8 mouse cellular contexts compared by ENCODE assay signal in the genomic region with DNA sequence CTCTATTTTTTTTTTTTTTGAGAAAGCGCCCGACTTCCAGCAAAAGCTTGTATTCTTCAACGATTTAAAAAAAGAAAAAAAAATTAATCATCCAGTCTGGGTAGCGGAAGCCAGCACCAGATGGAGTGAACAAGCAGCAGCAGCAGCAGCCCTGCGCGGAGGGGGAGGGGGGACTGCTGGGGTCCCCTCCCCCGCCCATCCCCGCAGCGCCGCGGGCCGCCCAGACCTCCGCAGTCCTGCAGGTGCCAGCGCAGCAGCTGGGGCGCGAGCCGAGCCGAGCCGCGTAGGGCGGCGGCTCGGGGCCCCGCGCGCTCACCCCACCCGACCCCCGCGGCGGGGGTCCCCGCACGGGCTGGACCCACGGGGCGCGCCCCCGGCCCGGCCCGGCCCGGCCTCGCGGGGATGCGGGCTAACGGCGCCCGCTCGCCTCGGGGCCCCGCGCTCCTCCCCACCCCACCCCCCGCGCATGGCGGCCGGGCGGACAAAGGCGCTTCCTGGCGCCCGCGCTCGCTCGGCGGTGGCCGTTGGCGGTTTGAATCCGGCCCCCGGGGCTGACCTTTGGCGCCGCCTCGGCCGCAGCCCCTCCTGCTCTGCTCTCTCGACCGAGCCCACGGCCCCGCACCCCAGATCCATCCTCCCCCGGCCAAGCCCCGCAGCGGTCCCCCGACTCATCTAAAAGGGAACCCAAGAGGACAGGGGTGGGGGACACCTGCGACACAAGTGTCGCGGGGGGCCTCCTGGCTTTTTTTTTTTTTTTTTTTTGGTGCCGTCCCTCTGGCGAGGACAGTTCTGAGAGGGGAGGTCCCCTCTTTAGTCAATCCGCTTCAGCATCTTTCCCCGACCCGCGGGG. TPM values are rescaled to one million over a fixed set of nuclear protein-coding genes. Genes with fewer than 3 reads are reported as not detected.
DNase-seq lines count a peak whose midpoint lies in the region; ATAC-seq and TF ChIP-seq lines count a peak whose summit lies in the region.

No protein-coding gene starts in this region.

- H3K4me2 ChIP-seq in kidney, embryonic 14.5 days (replicated peaks; ENCODE audit: low read depth, low read length), result peak overlapping the region; percentile 58
- peak overlapping the region; percentile 85 for H3K4me2 ChIP-seq in liver, embryonic 14.5 days (ENCODE audit: low read depth)
- peak overlapping the region; percentile 78 for H3K4me2 ChIP-seq in stomach, postnatal 0 days (replicated peaks; ENCODE audit: low read depth)

- peak; percentile 84 for DNase-seq in A20 (ENCODE audit: low read depth, low spot score)
- DNase-seq in adrenal gland, adult 18-20 months (ENCODE audit: low spot score in 2 of 2), result peak; percentile 65 to 71
- DNase-seq in embryonic facial prominence, embryonic 10.5 days (ENCODE audit: low spot score), result peak; percentile 87
- DNase-seq in heart, adult 9 months (ENCODE audit: low spot score in 2 of 2), result peak; percentile 52 to 72
- DNase-seq in liver, embryonic 14.5 days (ENCODE audit: low read depth in 3 of 3, low spot score in 3 of 3), result peak in 1 of 3 experiments; percentile 39
- DNase-seq in neural tube, embryonic 10.5 days (ENCODE audit: extremely low spot score, low spot score), result peak; percentile 77
- DNase-seq in stomach, postnatal 0 days (ENCODE audit: low spot score), result peak; percentile 78

- whole genome bisulfite sequencing in embryonic facial prominence, embryonic 10.5 days, result under 1% methylated on average over 77 of the region's 86 CpGs
- 1% methylated on average over 64 of the region's 86 CpGs for WGBS in kidney, embryonic 14.5 days
- WGBS in liver, embryonic 14.5 days (ENCODE audit: insufficient replicate concordance), result under 1% methylated on average over 54 of the region's 86 CpGs
- WGBS in stomach, postnatal 0 days, result under 1% methylated on average over 33 of the region's 86 CpGs

- H3K36me3 ChIP-seq in embryonic facial prominence, embryonic 10.5 days (replicated peaks), result peaks cover 31% of the 10 kb centered on the region
- peaks cover 10% of the 10 kb centered on the region; the same call in 1 of the 2 replicates for H3K36me3 ChIP-seq in kidney, embryonic 14.5 days (ENCODE audit: control insufficient read depth, insufficient read depth, low read length)
- H3K36me3 ChIP-seq in liver, embryonic 14.5 days (replicated peaks; ENCODE audit: control insufficient read depth, insufficient read depth, low read depth), result peaks cover 13% of the 10 kb centered on the region
- 0 out of 2 replicates have a peak, but pooled peaks cover 2% of the 10 kb centered on the region for H3K36me3 ChIP-seq in stomach, postnatal 0 days (ENCODE audit: control insufficient read depth, insufficient read depth, low read length)

- peak overlapping the region; percentile 92 for H3K4me3 ChIP-seq in embryonic facial prominence, embryonic 10.5 days
- H3K4me3 ChIP-seq in kidney, embryonic 14.5 days (ENCODE audit: low read length), result peak overlapping the region; percentile 97
- H3K4me3 ChIP-seq in liver, embryonic 14.5 days (ENCODE audit: insufficient read depth in 1 of 2, low read depth in 2 of 2, low read length in 2 of 2), result peak overlapping the region; percentile 98 to 99
- peak overlapping the region; percentile 97 for H3K4me3 ChIP-seq in stomach, postnatal 0 days (ENCODE audit: low read depth, low read length)

- peak; percentile 75 for ATAC-seq in kidney, embryonic 14.5 days (ENCODE audit: low FRiP score, low TSS enrichment)
- peak; percentile 53 for ATAC-seq in liver, embryonic 14.5 days (ENCODE audit: insufficient read depth)
- peak; percentile 73 for ATAC-seq in stomach, postnatal 0 days (ENCODE audit: low FRiP score, low TSS enrichment)

- peak overlapping the region; percentile 100 for H3K27ac ChIP-seq in embryonic facial prominence, embryonic 10.5 days (replicated peaks)
- peak overlapping the region; percentile 98 for H3K27ac ChIP-seq in kidney, embryonic 14.5 days (ENCODE audit: low read depth, low read length)
- H3K27ac ChIP-seq in liver, embryonic 14.5 days, result peak overlapping the region; percentile 92
- peak overlapping the region; percentile 96 for H3K27ac ChIP-seq in stomach, postnatal 0 days (replicated peaks)

- no peaks in the 10 kb centered on the region for H3K9me3 ChIP-seq in embryonic facial prominence, embryonic 10.5 days
- no peaks in the 10 kb centered on the region for H3K9me3 ChIP-seq in kidney, embryonic 14.5 days (ENCODE audit: control insufficient read depth, low read length)
- no peaks in the 10 kb centered on the region for H3K9me3 ChIP-seq in liver, embryonic 14.5 days (ENCODE audit: control insufficient read depth, low read length)
- H3K9me3 ChIP-seq in stomach, postnatal 0 days (ENCODE audit: control insufficient read depth, low read length), result no peaks in the 10 kb centered on the region

- H3K9ac ChIP-seq in kidney, embryonic 14.5 days (ENCODE audit: low read depth, low read length), result peak overlapping the region; percentile 98
- H3K9ac ChIP-seq in liver, embryonic 14.5 days (replicated peaks), result peak overlapping the region; percentile 99
- peak overlapping the region; percentile 96 for H3K9ac ChIP-seq in stomach, postnatal 0 days (ENCODE audit: low read length)

- peaks cover 47% of the 10 kb centered on the region for H3K4me1 ChIP-seq in embryonic facial prominence, embryonic 10.5 days
- peaks cover 34% of the 10 kb centered on the region for H3K4me1 ChIP-seq in kidney, embryonic 14.5 days (ENCODE audit: control insufficient read depth, insufficient read depth, low read length)
- H3K4me1 ChIP-seq in liver, embryonic 14.5 days (replicated peaks; ENCODE audit: control insufficient read depth in 2 of 2, insufficient read depth in 2 of 2, low read length in 1 of 2), result peaks cover 31 to 34% of the 10 kb centered on the region in 2 experiments
- H3K4me1 ChIP-seq in stomach, postnatal 0 days (replicated peaks; ENCODE audit: control insufficient read depth, insufficient read depth), result no peaks in the 10 kb centered on the region; the same call in 1 of the 2 replicates

- TF ChIP-seq CTCF in liver, embryonic 14.5 days (IDR thresholded peaks at IDR 0.05; ENCODE audit: low read depth), result no peak
- TF ChIP-seq CTCF in stomach, postnatal 0 days (IDR thresholded peaks at IDR 0.05; ENCODE audit: low read depth), result no peak

- no peak for TF ChIP-seq EP300 in liver, embryonic 14.5 days (IDR thresholded peaks at IDR 0.05; ENCODE audit: low read depth)
- no peak for TF ChIP-seq EP300 in stomach, postnatal 0 days (optimal IDR thresholded peaks at IDR 0.05)

- H3K27me3 ChIP-seq in embryonic facial prominence, embryonic 10.5 days (replicated peaks; ENCODE audit: low read depth, poor library complexity, severe bottlenecking), result 0 out of 2 replicates have a peak, but pooled peaks cover 7% of the 10 kb centered on the region
- H3K27me3 ChIP-seq in kidney, embryonic 14.5 days (ENCODE audit: control insufficient read depth, insufficient read depth, low read length), result no peaks in the 10 kb centered on the region
- H3K27me3 ChIP-seq in liver, embryonic 14.5 days (ENCODE audit: control insufficient read depth, insufficient read depth, low read length), result no peaks in the 10 kb centered on the region
- no peaks in the 10 kb centered on the region for H3K27me3 ChIP-seq in stomach, postnatal 0 days (ENCODE audit: control insufficient read depth, insufficient read depth, low read length)

RNA-seq across cellular contexts. Expression of a gene that starts 0.6 kb away (rescaled TPM):
- total RNA-seq in adrenal gland, adult 18-20 months (2021), result 100 to 1,000 TPM; 343 to 481 TPM
- 1,075 and 1,119 TPM in 2 replicates for polyA plus RNA-seq in embryonic facial prominence, embryonic 10.5 days (2016; fragmentation: Nextera tagmentation; extraction: Ambion mirVana)
- 1,015 and 1,361 TPM in 2 replicates for polyA plus RNA-seq in kidney, embryonic 14.5 days (2014; fragmentation: Nextera tagmentation; extraction: Ambion mirVana)
- 112 and 195 TPM in 2 replicates for polyA plus RNA-seq in liver, embryonic 14.5 days (2012; rRNA removed)
- 368 and 373 TPM in 2 replicates for polyA plus RNA-seq in liver, embryonic 14.5 days (2014; fragmentation: Nextera tagmentation; extraction: Ambion mirVana)
- 781 and 848 TPM in 2 replicates for polyA plus RNA-seq in stomach, postnatal 0 days (2015; fragmentation: Nextera tagmentation; extraction: Ambion mirVana)

RNA-seq across cellular contexts. Expression of a gene that starts 18.6 kb away (rescaled TPM):
- not detected for total RNA-seq in adrenal gland, adult 18-20 months (2021)
- polyA plus RNA-seq in embryonic facial prominence, embryonic 10.5 days (2016; fragmentation: Nextera tagmentation; extraction: Ambion mirVana), result not detected in 2 replicates
- 0.51 TPM in 1 of 2 replicates, not detected in the other for polyA plus RNA-seq in kidney, embryonic 14.5 days (2014; fragmentation: Nextera tagmentation; extraction: Ambion mirVana)
- polyA plus RNA-seq in liver, embryonic 14.5 days (2012; rRNA removed), result not detected in 2 replicates
- not detected in 2 replicates for polyA plus RNA-seq in liver, embryonic 14.5 days (2014; fragmentation: Nextera tagmentation; extraction: Ambion mirVana)
- not detected in 2 replicates for polyA plus RNA-seq in stomach, postnatal 0 days (2015; fragmentation: Nextera tagmentation; extraction: Ambion mirVana)
